Mouse (Mus musculus): Measurements from ENCODE around the gene Yjefn3. TPM values are rescaled to one million over a fixed set of nuclear protein-coding genes. Genes with fewer than 3 reads are reported as not detected.
"Not testable (repeated sequence)": the region's sequence is repeated elsewhere in the genome, so short reads cannot be mapped to it uniquely, and the experiment has no call there.

The Yjefn3 gene
- 7.2 and 7.9 TPM in 2 replicates for polyA plus RNA-seq (2015; fragmentation: Nextera tagmentation; extraction: Ambion mirVana)

- peak; percentile 2 for ATAC-seq
- H3K27ac ChIP-seq, result peak within 1 kb of the TSS; percentile 90
- 8% methylated on average over 89 of the region's 89 CpGs for WGBS
- H3K27me3 ChIP-seq, result no peaks in the 10 kb centered on the region
- peak within 1 kb of the TSS; percentile 96 for H3K4me2 ChIP-seq
- H3K4me1 ChIP-seq, result peaks cover 50% of the 10 kb centered on the region
- H3K36me3 ChIP-seq (ENCODE audit: poor library complexity, severe bottlenecking), result peaks cover 12% of the 10 kb centered on the region
- H3K9ac ChIP-seq, result peak within 1 kb of the TSS; percentile 77
- no peaks in the 10 kb centered on the region for H3K9me3 ChIP-seq (replicated peaks)
- peak within 1 kb of the TSS; percentile 61 for H3K4me3 ChIP-seq
These were observed at the start of gene Yjefn3, which contains the start of the genes Tssk6 and Ndufa13 for GRCm38 (mm10) chr8:69902163-69903062. Yjefn3 (minus strand) TSS chr8:69902712. Tssk6 (plus strand) TSS chr8:69902184. Ndufa13 (minus strand) TSS chr8:69902558.

DNA sequence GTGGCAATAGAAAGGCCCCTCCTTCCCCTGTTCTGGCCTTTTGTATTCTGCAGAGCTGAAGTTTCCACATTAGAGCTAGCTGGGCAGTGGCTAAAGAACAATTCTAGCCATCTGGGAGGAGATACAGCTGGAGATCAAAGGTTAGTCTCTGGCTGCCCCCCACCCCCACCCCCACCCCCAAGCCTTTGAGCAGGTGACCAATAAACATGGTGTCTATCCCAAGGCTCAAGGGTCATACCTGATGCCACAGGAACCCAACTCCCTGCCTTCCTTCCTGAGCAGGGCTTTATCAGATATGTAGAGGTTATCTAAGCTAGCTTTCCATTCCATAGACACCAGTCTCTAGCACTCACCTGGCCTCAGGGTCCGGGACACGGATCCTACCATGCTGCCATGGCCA, 47.8 kb upstream of the Yjefn3 start:
- peaks cover 4% of the 10 kb centered on the region; the same call in 1 of the 2 replicates for H3K4me1 ChIP-seq
- WGBS, result 91% methylated on average over 2 of the region's 2 CpGs
- no peak overlapping the region for H3K27ac ChIP-seq
- H3K27me3 ChIP-seq, result no peaks in the 10 kb centered on the region
- H3K36me3 ChIP-seq (ENCODE audit: poor library complexity, severe bottlenecking), result 0 out of 2 replicates have a peak, but pooled peaks cover 11% of the 10 kb centered on the region
- H3K4me3 ChIP-seq, result no peak overlapping the region
- no peaks in the 10 kb centered on the region for H3K9me3 ChIP-seq (replicated peaks)
- no peak for ATAC-seq
- no peak overlapping the region for H3K9ac ChIP-seq
- H3K4me2 ChIP-seq, result no peak overlapping the region

DNA sequence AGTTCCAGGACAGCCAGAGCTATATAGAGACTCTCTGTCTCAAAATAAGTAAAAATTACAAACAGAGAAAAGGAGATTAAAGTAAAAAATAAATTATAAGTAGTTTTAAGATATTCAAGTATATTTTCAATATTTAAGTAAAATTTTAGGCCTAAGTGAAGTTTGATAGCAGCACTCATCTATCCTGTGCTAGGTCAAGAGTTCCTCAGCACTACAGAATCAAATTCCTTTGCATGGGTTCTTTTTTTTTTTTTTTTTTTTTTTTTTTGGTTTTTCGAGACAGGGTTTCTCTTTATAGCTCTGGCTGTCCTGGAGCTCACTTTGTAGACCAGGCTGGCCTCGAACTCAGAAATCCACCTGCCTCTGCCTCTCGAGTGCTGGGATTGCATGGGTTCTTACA, 40.0 kb upstream of the Yjefn3 start:
- not testable (repeated sequence) for H3K9me3 ChIP-seq (replicated peaks); H3K27ac ChIP-seq; ATAC-seq; H3K4me2 ChIP-seq; H3K36me3 ChIP-seq (ENCODE audit: poor library complexity, severe bottlenecking); H3K9ac ChIP-seq; H3K4me3 ChIP-seq; H3K27me3 ChIP-seq; H3K4me1 ChIP-seq
- 96% methylated on average over 3 of the region's 3 CpGs for WGBS

- 90% methylated on average over 2 of the region's 2 CpGs for WGBS
- no peaks in the 10 kb centered on the region for H3K9me3 ChIP-seq (replicated peaks)
- no peak overlapping the region for H3K27ac ChIP-seq
- H3K27me3 ChIP-seq, result no peaks in the 10 kb centered on the region
- no peak for ATAC-seq
- H3K9ac ChIP-seq, result no peak overlapping the region
- peaks cover 14% of the 10 kb centered on the region for H3K4me1 ChIP-seq
- H3K36me3 ChIP-seq (ENCODE audit: poor library complexity, severe bottlenecking), result peaks cover 5% of the 10 kb centered on the region
- H3K4me2 ChIP-seq, result no peak overlapping the region
- no peak overlapping the region for H3K4me3 ChIP-seq
These were observed 37.9 kb upstream of the Yjefn3 start for GRCm38 (mm10) chr8:69940386-69940785.

DNA sequence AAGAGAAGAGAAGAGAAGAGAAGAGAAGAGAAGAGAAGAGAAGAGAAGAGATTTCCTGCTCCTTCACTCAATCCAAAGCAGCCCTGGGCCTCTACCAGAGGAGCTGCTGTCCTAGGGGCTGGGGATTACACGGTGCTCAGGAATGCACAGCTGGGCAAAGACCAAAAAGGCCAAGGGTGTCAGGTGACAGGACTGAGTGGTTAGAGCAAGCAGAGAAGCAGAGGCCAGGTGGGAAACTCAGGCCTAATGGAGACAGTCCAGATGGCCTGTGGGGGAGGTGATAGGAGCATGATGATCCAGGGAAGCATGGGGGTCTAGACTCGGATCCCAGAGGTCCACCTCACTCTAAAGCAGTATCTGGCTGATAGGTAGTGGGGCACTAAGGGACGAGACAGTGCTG, 37.1 kb upstream of the Yjefn3 start:
- no peak for ATAC-seq
- H3K9ac ChIP-seq, result no peak overlapping the region
- peaks cover 14% of the 10 kb centered on the region for H3K4me1 ChIP-seq
- WGBS, result 62% methylated on average over 3 of the region's 3 CpGs
- H3K36me3 ChIP-seq (ENCODE audit: poor library complexity, severe bottlenecking), result peaks cover 12% of the 10 kb centered on the region
- H3K9me3 ChIP-seq (replicated peaks), result no peaks in the 10 kb centered on the region
- no peak overlapping the region for H3K4me2 ChIP-seq
- H3K4me3 ChIP-seq, result no peak overlapping the region
- H3K27ac ChIP-seq, result no peak overlapping the region
- H3K27me3 ChIP-seq, result no peaks in the 10 kb centered on the region

DNA sequence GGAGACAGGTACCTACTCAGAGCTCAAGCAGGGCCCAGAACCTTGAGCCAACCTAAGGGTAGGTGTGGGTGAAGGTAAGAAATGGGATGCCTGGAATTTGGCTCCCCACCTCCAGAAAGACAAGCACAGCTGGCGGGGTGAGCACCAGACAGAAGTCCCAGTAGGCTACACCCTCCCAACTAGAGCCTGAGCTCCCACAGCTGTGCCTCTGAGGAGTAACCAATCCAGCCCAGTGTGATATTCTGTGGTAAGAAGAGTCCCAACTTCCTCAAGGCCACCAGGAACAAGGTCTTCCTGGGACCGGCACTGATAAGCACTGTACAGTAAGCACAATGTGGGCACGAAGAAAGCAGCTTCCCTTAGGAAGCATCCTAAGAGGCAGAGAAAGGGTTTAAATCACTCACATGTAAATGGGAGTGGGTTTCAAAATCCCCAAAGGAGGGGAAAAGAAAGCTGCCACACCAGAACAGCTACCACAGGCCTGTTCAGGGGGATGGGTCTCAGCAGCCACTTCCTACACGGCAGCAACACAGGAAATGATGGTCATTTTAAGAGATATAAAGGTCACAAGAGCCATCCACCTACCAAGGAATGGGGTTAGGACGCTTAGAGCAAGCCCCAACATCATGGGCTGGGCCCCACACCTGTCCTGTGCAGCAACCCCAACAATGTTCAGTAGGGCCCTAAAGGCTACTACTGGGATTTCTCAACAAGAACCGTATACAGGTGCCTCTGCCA, 35.9 kb upstream of the Yjefn3 start:
- 94% methylated on average over 6 of the region's 6 CpGs for WGBS
- no peak overlapping the region for H3K27ac ChIP-seq
- peaks cover 24% of the 10 kb centered on the region for H3K36me3 ChIP-seq (ENCODE audit: poor library complexity, severe bottlenecking)
- no peak for ATAC-seq
- peaks cover 14% of the 10 kb centered on the region for H3K4me1 ChIP-seq
- no peaks in the 10 kb centered on the region for H3K9me3 ChIP-seq (replicated peaks)
- no peak overlapping the region for H3K9ac ChIP-seq
- no peaks in the 10 kb centered on the region for H3K27me3 ChIP-seq
- no peak overlapping the region for H3K4me3 ChIP-seq
- no peak overlapping the region for H3K4me2 ChIP-seq

GRCm38 (mm10) chr8:69937466-69937865, 35.0 kb upstream of the Yjefn3 start:
- H3K27me3 ChIP-seq, result no peaks in the 10 kb centered on the region
- no peak for ATAC-seq
- WGBS, result 97% methylated on average over 3 of the region's 3 CpGs

GRCm38 (mm10) chr8:69936050-69936794, 33.7 kb upstream of the Yjefn3 start:
- 59% methylated on average over 7 of the region's 7 CpGs for WGBS
- ATAC-seq, result peak; percentile 53; the same call in 1 of the 2 replicates
- H3K4me3 ChIP-seq, result no peak overlapping the region
- peaks cover 14% of the 10 kb centered on the region for H3K4me1 ChIP-seq
- no peaks in the 10 kb centered on the region for H3K27me3 ChIP-seq
- peaks cover 29% of the 10 kb centered on the region for H3K36me3 ChIP-seq (ENCODE audit: poor library complexity, severe bottlenecking)
- H3K9ac ChIP-seq, result peak overlapping the region; percentile 16; the same call in 1 of the 2 replicates
- no peaks in the 10 kb centered on the region for H3K9me3 ChIP-seq (replicated peaks)
- no peak overlapping the region for H3K4me2 ChIP-seq
- peak overlapping the region; percentile 35; the same call in 1 of the 2 replicates for H3K27ac ChIP-seq

More at GRCm38 (mm10) chr8:69937466-69937865, 35.0 kb upstream of the Yjefn3 start:
- H3K4me2 ChIP-seq, result no peak overlapping the region
- H3K27ac ChIP-seq, result no peak overlapping the region
- H3K9me3 ChIP-seq (replicated peaks), result no peaks in the 10 kb centered on the region
- H3K4me3 ChIP-seq, result no peak overlapping the region
- peaks cover 14% of the 10 kb centered on the region for H3K4me1 ChIP-seq
- H3K36me3 ChIP-seq (ENCODE audit: poor library complexity, severe bottlenecking), result peaks cover 29% of the 10 kb centered on the region
- H3K9ac ChIP-seq, result no peak overlapping the region

GRCm38 (mm10) chr8:69935431-69935830, 32.9 kb upstream of the Yjefn3 start:
- no peak overlapping the region for H3K27ac ChIP-seq
- no peak for ATAC-seq
- WGBS, result 92% methylated on average over 3 of the region's 3 CpGs

GRCm38 (mm10) chr8:69934582-69934981, 32.1 kb upstream of the Yjefn3 start:
- no peaks in the 10 kb centered on the region for H3K9me3 ChIP-seq (replicated peaks)
- no peak overlapping the region for H3K9ac ChIP-seq
- WGBS, result 92% methylated on average over 5 of the region's 5 CpGs
- no peak overlapping the region for H3K4me2 ChIP-seq
- no peaks in the 10 kb centered on the region for H3K27me3 ChIP-seq
- H3K4me3 ChIP-seq, result no peak overlapping the region
- H3K36me3 ChIP-seq (ENCODE audit: poor library complexity, severe bottlenecking), result peaks cover 29% of the 10 kb centered on the region
- no peak overlapping the region for H3K27ac ChIP-seq
- ATAC-seq, result no peak
- H3K4me1 ChIP-seq, result peaks cover 14% of the 10 kb centered on the region

More at GRCm38 (mm10) chr8:69935431-69935830, 32.9 kb upstream of the Yjefn3 start:
- H3K4me1 ChIP-seq, result peaks cover 14% of the 10 kb centered on the region
- H3K4me2 ChIP-seq, result no peak overlapping the region
- no peak overlapping the region for H3K9ac ChIP-seq
- no peaks in the 10 kb centered on the region for H3K9me3 ChIP-seq (replicated peaks)
- no peak overlapping the region for H3K4me3 ChIP-seq
- H3K36me3 ChIP-seq (ENCODE audit: poor library complexity, severe bottlenecking), result peaks cover 29% of the 10 kb centered on the region
- no peaks in the 10 kb centered on the region for H3K27me3 ChIP-seq

DNA sequence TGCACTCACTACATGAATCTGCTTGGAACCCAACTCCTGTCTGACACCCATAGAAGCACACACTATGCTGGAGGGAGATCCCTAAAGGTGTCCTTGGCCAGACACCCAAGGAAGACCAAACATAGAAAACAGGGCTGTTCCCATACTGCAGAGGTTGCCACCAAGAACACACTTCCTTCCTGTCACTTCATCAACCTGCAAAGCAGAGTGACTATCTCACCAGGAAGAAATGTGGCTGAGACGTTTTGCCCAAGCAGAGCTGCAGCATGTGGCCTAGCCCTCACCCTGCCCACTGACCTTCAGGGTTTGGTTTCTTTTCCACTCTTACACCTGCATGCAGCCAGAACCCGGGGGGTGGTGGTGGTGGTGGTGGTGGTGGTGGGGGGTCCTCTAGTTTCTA, 31.3 kb upstream of the Yjefn3 start:
- 92% methylated on average over 2 of the region's 2 CpGs for WGBS
- Histone ChIP-seq H3K9ac (no peak overlapping the region), H3K4me1 (peaks cover 14% of the 10 kb centered on the region), H3K4me3 (no peak overlapping the region), H3K4me2 (no peak overlapping the region), H3K27ac (no peak overlapping the region), H3K9me3 (replicated peaks) (no peaks in the 10 kb centered on the region), H3K27me3 (no peaks in the 10 kb centered on the region), H3K36me3 (ENCODE audit: poor library complexity, severe bottlenecking) (peaks cover 29% of the 10 kb centered on the region)
- ATAC-seq, result no peak
